Comparison of ENCODE assay signal across 17 mouse cellular contexts in genomic region chr5:120479538-120479937, GRCm38 (mm10). TPM values are rescaled to one million over a fixed set of nuclear protein-coding genes. Genes with fewer than 3 reads are reported as not detected.
A peak's percentile ranks its signal among the peaks of the same experiment; 100 is the strongest.
DNase-seq lines count a peak whose midpoint lies in the region; ATAC-seq and TF ChIP-seq lines count a peak whose summit lies in the region.
"Had no signal": no experiment of that assay in that cellular context is flagged by ENCODE, and none has a peak within 500 bp of the region (broad histone marks: within the 10 kb centered on the region; RNA-seq: fewer than 3 reads in every experiment).

No protein-coding gene starts in this region.

- ATAC-seq in intestine, postnatal 0 days: no peak
- ATAC-seq in intestine, embryonic 15.5 days: no peak

- peak; percentile 25; the same call in 1 of the 2 replicates for TF ChIP-seq CTCF in intestine, postnatal 0 days (IDR thresholded peaks at IDR 0.05; ENCODE audit: low read depth)
- TF ChIP-seq CTCF in thymus, adult 2 months (IDR thresholded peaks at IDR 0.05; ENCODE audit: borderline replicate concordance, control insufficient read depth, extremely low read depth, insufficient read depth, low read length, poor library complexity): no peak

- H3K4me1 ChIP-seq in intestine, postnatal 0 days (replicated peaks; ENCODE audit: control insufficient read depth, insufficient read depth, low read length): no peaks in the 10 kb centered on the region
- H3K4me1 ChIP-seq in intestine, embryonic 15.5 days (replicated peaks): no peaks in the 10 kb centered on the region
- H3K4me1 ChIP-seq in thymus, adult 2 months (replicated peaks; ENCODE audit: control insufficient read depth, insufficient read depth, low read length): no peaks in the 10 kb centered on the region
- peaks cover 10% of the 10 kb centered on the region for H3K4me1 ChIP-seq in limb, embryonic 10.5 days
- H3K4me1 ChIP-seq: limb, embryonic 12.5 days had no signal

- no peak overlapping the region for H3K27ac ChIP-seq in intestine, postnatal 0 days (ENCODE audit: low read depth, low read length)
- H3K27ac ChIP-seq in intestine, embryonic 15.5 days: no peak overlapping the region
- H3K27ac ChIP-seq in thymus, adult 2 months (ENCODE audit: control insufficient read depth, insufficient read depth, low read length): no peak overlapping the region
- no peak overlapping the region for H3K27ac ChIP-seq in limb, embryonic 10.5 days
- H3K27ac ChIP-seq: hindbrain, embryonic 10.5 days; limb, embryonic 12.5 days; neural tube, embryonic 13.5 days had no signal

- H3K27me3 ChIP-seq in intestine, postnatal 0 days (replicated peaks; ENCODE audit: control insufficient read depth, insufficient read depth, low read length): peaks cover 3% of the 10 kb centered on the region; the same call in 1 of the 2 replicates
- no peaks in the 10 kb centered on the region for H3K27me3 ChIP-seq in intestine, embryonic 15.5 days (replicated peaks)
- no peaks in the 10 kb centered on the region; the same call in 1 of the 2 replicates for H3K27me3 ChIP-seq in thymus, adult 2 months (ENCODE audit: control insufficient read depth, insufficient read depth, low read length)
- H3K27me3 ChIP-seq in limb, embryonic 10.5 days (ENCODE audit: low read depth, poor library complexity, severe bottlenecking): peaks cover 15% of the 10 kb centered on the region
- H3K27me3 ChIP-seq: neural tube, embryonic 13.5 days had no signal

- DNase-seq in thymus, adult 2 months: peak; percentile 18
- DNase-seq in thymus, adult 18-20 months: no peak
- peak; percentile 34 for DNase-seq in NIH3T3 (ENCODE audit: low read depth)
- DNase-seq in right cerebral cortex, adult 2 months (ENCODE audit: low spot score in 2 of 2): no peak
- no peak for DNase-seq in limb, embryonic 10.5 days (ENCODE audit: low spot score)
- DNase-seq: cerebellum, adult 9-11 months; heart, adult 18-20 months; kidney, adult 9 months; lung, adult 2 months; lung, postnatal 36 days had no signal

- peaks cover under 1% of the 10 kb centered on the region; the same call in 1 of the 2 replicates for H3K36me3 ChIP-seq in intestine, postnatal 0 days (ENCODE audit: control insufficient read depth, insufficient read depth)
- no peaks in the 10 kb centered on the region for H3K36me3 ChIP-seq in intestine, embryonic 15.5 days
- no peaks in the 10 kb centered on the region for H3K36me3 ChIP-seq in thymus, adult 2 months (ENCODE audit: control insufficient read depth, insufficient read depth, low read length)
- peaks cover 12% of the 10 kb centered on the region for H3K36me3 ChIP-seq in limb, embryonic 10.5 days

- no peak for TF ChIP-seq POLR2A in thymus, adult 2 months (IDR thresholded peaks at IDR 0.05; ENCODE audit: control insufficient read depth, extremely low read depth, insufficient read depth, low read length, poor library complexity)

- H3K4me2 ChIP-seq in intestine, postnatal 0 days (replicated peaks; ENCODE audit: low read depth): no peak overlapping the region
- H3K4me2 ChIP-seq in intestine, embryonic 15.5 days (replicated peaks): no peak overlapping the region
- H3K4me2 ChIP-seq: limb, embryonic 12.5 days; neural tube, embryonic 13.5 days had no signal

- H3K9ac ChIP-seq in intestine, postnatal 0 days (ENCODE audit: low read depth, low read length): no peak overlapping the region
- H3K9ac ChIP-seq in intestine, embryonic 15.5 days: no peak overlapping the region
- H3K9ac ChIP-seq: limb, embryonic 12.5 days; neural tube, embryonic 13.5 days had no signal

- H3K4me3 ChIP-seq in intestine, postnatal 0 days (ENCODE audit: low read depth, low read length): no peak overlapping the region
- H3K4me3 ChIP-seq in intestine, embryonic 15.5 days (replicated peaks): no peak overlapping the region
- no peak overlapping the region for H3K4me3 ChIP-seq in thymus, adult 2 months (ENCODE audit: control insufficient read depth, insufficient read depth, low read length)
- H3K4me3 ChIP-seq in limb, embryonic 10.5 days: no peak overlapping the region
- H3K4me3 ChIP-seq: hindbrain, embryonic 10.5 days; limb, embryonic 12.5 days; neural tube, embryonic 13.5 days had no signal

- WGBS in intestine, postnatal 0 days: 65% methylated on average over 4 of the region's 4 CpGs
- WGBS in intestine, embryonic 15.5 days: 66% methylated on average over 4 of the region's 4 CpGs
- WGBS in thymus, adult 2 months: 70% methylated on average over 4 of the region's 4 CpGs
- WGBS in limb, embryonic 10.5 days: 70% methylated on average over 4 of the region's 4 CpGs

- H3K9me3 ChIP-seq in intestine, postnatal 0 days (ENCODE audit: control insufficient read depth): no peaks in the 10 kb centered on the region
- H3K9me3 ChIP-seq in intestine, embryonic 15.5 days: no peaks in the 10 kb centered on the region
- no peaks in the 10 kb centered on the region for H3K9me3 ChIP-seq in limb, embryonic 10.5 days (replicated peaks)
- H3K9me3 ChIP-seq: hindbrain, embryonic 10.5 days; limb, embryonic 12.5 days; neural tube, embryonic 13.5 days had no signal

RNA-seq across cellular contexts. Expression of gene Sds, which starts 3.2 kb away (rescaled TPM):
- polyA plus RNA-seq in intestine, postnatal 0 days (2015; fragmentation: Nextera tagmentation; extraction: Ambion mirVana): not detected in 2 replicates
- not detected in 2 replicates for polyA plus RNA-seq in intestine, embryonic 15.5 days (2015; fragmentation: Nextera tagmentation; extraction: Ambion mirVana)
- polyA plus RNA-seq in thymus, adult 2 months (2012; rRNA removed): 0.65 and 0.75 TPM in 2 replicates
- not detected in 2 replicates for polyA plus RNA-seq in limb, embryonic 10.5 days (2016; fragmentation: Nextera tagmentation; extraction: Ambion mirVana)
- polyA plus RNA-seq: embryonic facial prominence, embryonic 14.5 days; hindbrain, embryonic 10.5 days; limb, embryonic 12.5 days; neural tube, embryonic 13.5 days had no signal

RNA-seq across cellular contexts. Expression of gene Sdsl, which starts 6.9 kb away (rescaled TPM):
- 21.2 and 21.5 TPM in 2 replicates for polyA plus RNA-seq in intestine, postnatal 0 days (2015; fragmentation: Nextera tagmentation; extraction: Ambion mirVana)
- 14.0 and 18.0 TPM in 2 replicates for polyA plus RNA-seq in intestine, embryonic 15.5 days (2015; fragmentation: Nextera tagmentation; extraction: Ambion mirVana)
- polyA plus RNA-seq in thymus, adult 2 months (2012; rRNA removed): 1.8 and 2.5 TPM in 2 replicates
- 5.2 and 5.6 TPM in 2 replicates for polyA plus RNA-seq in limb, embryonic 10.5 days (2016; fragmentation: Nextera tagmentation; extraction: Ambion mirVana)

RNA-seq across cellular contexts. Expression of gene Plbd2, which starts 23.9 kb away (rescaled TPM):
- polyA plus RNA-seq in intestine, postnatal 0 days (2015; fragmentation: Nextera tagmentation; extraction: Ambion mirVana): 63.6 and 67.2 TPM in 2 replicates
- polyA plus RNA-seq in intestine, embryonic 15.5 days (2015; fragmentation: Nextera tagmentation; extraction: Ambion mirVana): 49.8 and 50.2 TPM in 2 replicates
- polyA plus RNA-seq in thymus, adult 2 months (2012; rRNA removed): 31.5 and 32.4 TPM in 2 replicates
- 41.3 and 43.1 TPM in 2 replicates for polyA plus RNA-seq in limb, embryonic 10.5 days (2016; fragmentation: Nextera tagmentation; extraction: Ambion mirVana)

RNA-seq across cellular contexts. Expression of gene Slc8b1, which starts 31.4 kb away (rescaled TPM):
- polyA plus RNA-seq in intestine, postnatal 0 days (2015; fragmentation: Nextera tagmentation; extraction: Ambion mirVana): 4.1 and 4.4 TPM in 2 replicates
- 6.2 and 6.6 TPM in 2 replicates for polyA plus RNA-seq in intestine, embryonic 15.5 days (2015; fragmentation: Nextera tagmentation; extraction: Ambion mirVana)
- 21.9 and 29.1 TPM in 2 replicates for polyA plus RNA-seq in thymus, adult 2 months (2012; rRNA removed)
- 3.7 and 4.4 TPM in 2 replicates for polyA plus RNA-seq in limb, embryonic 10.5 days (2016; fragmentation: Nextera tagmentation; extraction: Ambion mirVana)

RNA-seq across cellular contexts. Expression of gene Lhx5, which starts 48.0 kb away (rescaled TPM):
- polyA plus RNA-seq in intestine, postnatal 0 days (2015; fragmentation: Nextera tagmentation; extraction: Ambion mirVana): 0.04 TPM in 1 of 2 replicates, not detected in the other
- polyA plus RNA-seq in intestine, embryonic 15.5 days (2015; fragmentation: Nextera tagmentation; extraction: Ambion mirVana): 0.08 TPM in 1 of 2 replicates, not detected in the other
- 0.03 and 0.23 TPM in 2 replicates for polyA plus RNA-seq in thymus, adult 2 months (2012; rRNA removed)
- polyA plus RNA-seq in limb, embryonic 10.5 days (2016; fragmentation: Nextera tagmentation; extraction: Ambion mirVana): not detected in 2 replicates
- polyA plus RNA-seq: embryonic facial prominence, embryonic 14.5 days; heart, embryonic 16.5 days; limb, embryonic 12.5 days; lung, adult 2 months had no signal

Comparison
In these comparisons a context has a peak if more than half of its experiments do, and no peak if none do; other contexts are left out.
1. DNase-seq: peak in thymus, adult 2 months (single experiment) and NIH3T3 (single experiment); none in thymus, adult 18-20 months (0 of 2), right cerebral cortex, adult 2 months (0 of 2) and limb, embryonic 10.5 days (single experiment).